Mouse (Mus musculus): ENCODE measurements around the gene Olfr1388.
"Not testable (repeated sequence)": the region's sequence is repeated elsewhere in the genome, so short reads cannot be mapped to it uniquely, and the experiment has no call there.

Olfr1388 gene

GRCm38 (mm10) chr11:49436411-49436810, at the start of gene Olfr1388:
Olfr1388 (plus strand) TSS chr11:49436624.
- DNase-seq (ENCODE audit: low spot score in 2 of 2): no peak

GRCm38 (mm10) chr11:49392707-49393106, 43.7 kb upstream of the Olfr1388 start:
- DNase-seq (ENCODE audit: low spot score in 2 of 2): not testable (repeated sequence)

- no peak for DNase-seq (ENCODE audit: low spot score in 2 of 2)
These were observed 29.6 kb upstream of the Olfr1388 start for GRCm38 (mm10) chr11:49406784-49407183.

- DNase-seq (ENCODE audit: low spot score in 2 of 2): no peak
These were observed 25.9 kb upstream of the Olfr1388 start for GRCm38 (mm10) chr11:49410540-49410939.

GRCm38 (mm10) chr11:49422767-49423166, 13.7 kb upstream of the Olfr1388 start, which contains the start of gene Olfr1389:
Olfr1389 (plus strand) TSS chr11:49423067.
- no peak for DNase-seq (ENCODE audit: low spot score in 2 of 2)

- no peak for DNase-seq (ENCODE audit: low spot score in 2 of 2)
These were observed 11.0 kb upstream of the Olfr1388 start for GRCm38 (mm10) chr11:49425257-49425927.

GRCm38 (mm10) chr11:49429641-49430040, 6.8 kb upstream of the Olfr1388 start:
- no peak for DNase-seq (ENCODE audit: low spot score in 2 of 2)

GRCm38 (mm10) chr11:49455043-49455442, 18.6 kb downstream of the Olfr1388 start, which contains the start of gene Olfr1387:
Olfr1387 (plus strand) TSS chr11:49455343.
- DNase-seq (ENCODE audit: low spot score in 2 of 2): no peak

- DNase-seq (ENCODE audit: low spot score in 2 of 2): not testable (repeated sequence)
These were observed 28.3 kb downstream of the Olfr1388 start, which contains the start of gene Olfr1386 for GRCm38 (mm10) chr11:49464746-49465145. Olfr1386 (plus strand) TSS chr11:49465046.

GRCm38 (mm10) chr11:49485973-49486372, 49.5 kb downstream of the Olfr1388 start:
- no peak for DNase-seq (ENCODE audit: low spot score in 2 of 2)

GRCm38 (mm10) chr11:49488770-49489169, 52.3 kb downstream of the Olfr1388 start, which contains the start of gene Olfr1385:
Olfr1385 (plus strand) TSS chr11:49489070.
- DNase-seq (ENCODE audit: low spot score in 2 of 2): not testable (repeated sequence)
